Mouse (Mus musculus) ES-Bruce4 (cell line): ENCODE data around the gene Alkbh1.

Experiments
- CTCF ChIP-seq: IDR thresholded peaks from one replicate; pipeline ENCODE4 v1.8.1; 2011; ENCODE audit warnings: low read depth, low read length
- POLR2A ChIP-seq: IDR thresholded peaks from one replicate; pipeline ENCODE4 v1.8.1; 2011; ENCODE audit warnings: low read length; ENCODE audit not compliant: insufficient read depth

- TF ChIP-seq CTCF: no peak
- TF ChIP-seq POLR2A: no peak
These were observed 27.7 kb upstream of the Alkbh1 start for GRCm38 (mm10) chr12:87471421-87471963.
